Mouse (Mus musculus): ENCODE results near the gene Acbd4.

DNA sequence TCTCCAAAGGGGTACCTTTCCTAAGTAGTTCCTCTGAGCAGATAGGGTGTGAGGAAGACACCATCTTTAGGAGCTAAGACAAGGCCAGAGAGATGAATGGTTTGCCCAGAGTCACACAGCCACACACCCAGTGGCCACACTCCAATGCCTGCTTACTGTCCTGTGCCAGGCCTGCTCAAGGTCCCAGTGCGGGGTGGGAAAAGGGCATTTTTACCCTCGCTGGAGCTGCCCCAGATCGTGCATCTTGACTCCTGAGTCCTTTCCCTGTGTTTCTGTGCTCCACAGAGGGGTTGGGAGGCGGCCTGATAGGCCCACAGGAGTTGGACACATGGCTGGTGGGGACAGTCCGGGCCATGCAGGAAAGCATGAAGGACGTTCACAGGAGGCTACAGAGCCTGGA is 4.3 kb downstream of the Acbd4 start:
- TF ChIP-seq CTCF (IDR thresholded peaks at IDR 0.05 in 2 of 3, conservative IDR thresholded peaks at IDR 0.05 in 1 of 3; ENCODE audit: control insufficient read depth in 1 of 3, insufficient read depth in 1 of 3, low read depth in 2 of 3, low read length in 3 of 3, poor library complexity in 1 of 3, severe bottlenecking in 1 of 3) (no peak), MAFK (IDR thresholded peaks at IDR 0.05; ENCODE audit: borderline replicate concordance, low read depth, low read length) (no peak), MXI1 (IDR thresholded peaks at IDR 0.05; ENCODE audit: low read depth, low read length) (no peak), POLR2A (IDR thresholded peaks at IDR 0.05; ENCODE audit: control insufficient read depth in 1 of 2, insufficient read depth in 1 of 2, low read depth in 1 of 2, low read length in 2 of 2, poor library complexity in 1 of 2) (no peak), EP300 (IDR thresholded peaks at IDR 0.05; ENCODE audit: low read depth in 1 of 2, low read length in 2 of 2) (no peak), MAZ (IDR thresholded peaks at IDR 0.05; ENCODE audit: low read depth, low read length) (no peak), BHLHE40 (IDR thresholded peaks at IDR 0.05; ENCODE audit: borderline replicate concordance, low read depth, low read length) (no peak), USF2 (IDR thresholded peaks at IDR 0.05; ENCODE audit: borderline replicate concordance in 1 of 2, insufficient read depth in 1 of 2, low read depth in 1 of 2, low read length in 2 of 2) (no peak), ZMIZ1 (IDR thresholded peaks at IDR 0.05; ENCODE audit: low read depth, low read length) (no peak), USF1 (IDR thresholded peaks at IDR 0.05; ENCODE audit: low read depth, low read length) (no peak), TBP (IDR thresholded peaks at IDR 0.05; ENCODE audit: low read depth, low read length) (no peak), ZKSCAN1 (IDR thresholded peaks at IDR 0.05; ENCODE audit: low read depth, low read length) (no peak), HCFC1 (IDR thresholded peaks at IDR 0.05; ENCODE audit: low read depth, low read length) (no peak), E2F4 (IDR thresholded peaks at IDR 0.05; ENCODE audit: borderline replicate concordance, low read depth, low read length) (no peak)

All from MEL (cell line).